Mouse (Mus musculus) embryo, embryonic 9.5 days (tissue): Measurements from ENCODE around the gene Nrsn1.
A peak's percentile ranks its signal among the peaks of the same experiment; 100 is the strongest.
"Not testable (repeated sequence)": the region's sequence is repeated elsewhere in the genome, so short reads cannot be mapped to it uniquely, and the experiment has no call there.

Experiments used
- DNase-seq: peaks from one replicate; pipeline ENCODE4 v3.0.0-alpha.2; 2017; ENCODE audit errors: extremely low spot score

The Nrsn1 gene

GRCm38 (mm10) chr13:25270402-25270801, at the start of gene Nrsn1:
TSS of gene Nrsn1 (minus strand) at chr13:25270502.
- DNase-seq, result not testable (repeated sequence)

DNA sequence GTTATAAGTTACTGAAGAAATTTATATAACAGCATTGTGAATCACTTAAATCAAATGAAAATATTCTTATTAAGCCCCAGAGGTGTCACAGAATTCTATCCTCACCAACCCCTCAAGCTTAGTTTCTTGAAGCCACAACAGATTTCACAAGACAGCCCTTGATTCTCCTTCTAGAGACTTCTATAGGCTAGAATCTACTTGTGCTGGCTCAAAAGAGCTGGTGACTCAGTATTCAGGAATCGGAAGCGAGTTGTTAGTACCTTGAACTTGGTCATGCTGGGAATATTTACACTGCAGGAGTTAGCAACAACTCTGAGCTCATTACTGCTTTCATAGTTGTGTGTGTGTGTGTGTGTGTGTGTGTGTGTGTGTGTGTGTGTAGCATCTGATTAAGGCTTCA, 41.8 kb upstream of the Nrsn1 start:
- no peak for DNase-seq

- DNase-seq, result no peak
Observed at GRCm38 (mm10) chr13:25310068-25310467, 39.8 kb upstream of the Nrsn1 start.

- no peak for DNase-seq
Observed at GRCm38 (mm10) chr13:25288736-25289135, 18.4 kb upstream of the Nrsn1 start.

GRCm38 (mm10) chr13:25274934-25275565, 4.7 kb upstream of the Nrsn1 start:
- peak; percentile 17 for DNase-seq

DNA sequence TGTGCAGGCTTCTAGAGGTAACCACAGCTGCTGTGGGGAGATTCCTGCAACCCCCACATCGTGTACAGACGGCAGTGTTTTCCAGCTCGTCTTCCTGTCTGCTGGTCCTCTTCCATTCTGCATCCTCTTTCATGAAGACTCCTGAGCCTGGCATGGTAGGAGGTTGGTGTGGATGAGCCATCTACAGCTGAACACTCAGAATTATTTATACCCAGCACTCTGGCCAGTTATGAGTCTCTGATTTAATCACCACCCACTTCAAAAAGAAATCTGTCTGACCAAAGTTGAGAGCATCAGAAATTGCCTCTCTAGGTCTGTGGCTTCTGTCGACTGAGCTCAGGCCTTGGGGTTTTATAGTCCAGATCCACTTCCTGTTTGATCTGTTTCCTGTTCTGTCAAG, 1.9 kb upstream of the Nrsn1 start:
- no peak for DNase-seq

GRCm38 (mm10) chr13:25269569-25270268, 583 bp downstream of the Nrsn1 start:
- peak; percentile 78 for DNase-seq

DNA sequence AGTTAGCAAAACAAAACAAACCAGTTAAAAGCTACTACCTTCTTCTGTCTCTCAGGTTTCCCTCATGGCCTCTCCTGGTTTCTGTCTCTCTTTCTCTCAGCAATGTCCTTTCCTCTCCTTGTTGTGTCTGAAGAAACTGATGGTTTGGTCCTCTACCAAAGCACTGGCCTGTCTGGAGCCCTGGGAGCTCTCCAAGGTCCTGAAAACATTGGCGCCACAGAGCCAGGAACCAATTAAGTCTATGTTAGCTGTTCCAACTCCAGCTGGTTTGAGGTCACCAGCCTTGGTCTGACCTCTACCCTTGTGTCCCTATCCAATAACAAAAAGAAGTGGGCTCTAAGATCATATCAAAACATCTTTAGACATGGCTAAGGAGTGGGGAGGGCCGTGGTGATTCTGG, 1.3 kb downstream of the Nrsn1 start:
- peak; percentile 83 for DNase-seq

- DNase-seq, result no peak
Observed at GRCm38 (mm10) chr13:25262748-25263147, 7.6 kb downstream of the Nrsn1 start.

- no peak for DNase-seq
Observed at GRCm38 (mm10) chr13:25257608-25258007, 12.7 kb downstream of the Nrsn1 start.

DNA sequence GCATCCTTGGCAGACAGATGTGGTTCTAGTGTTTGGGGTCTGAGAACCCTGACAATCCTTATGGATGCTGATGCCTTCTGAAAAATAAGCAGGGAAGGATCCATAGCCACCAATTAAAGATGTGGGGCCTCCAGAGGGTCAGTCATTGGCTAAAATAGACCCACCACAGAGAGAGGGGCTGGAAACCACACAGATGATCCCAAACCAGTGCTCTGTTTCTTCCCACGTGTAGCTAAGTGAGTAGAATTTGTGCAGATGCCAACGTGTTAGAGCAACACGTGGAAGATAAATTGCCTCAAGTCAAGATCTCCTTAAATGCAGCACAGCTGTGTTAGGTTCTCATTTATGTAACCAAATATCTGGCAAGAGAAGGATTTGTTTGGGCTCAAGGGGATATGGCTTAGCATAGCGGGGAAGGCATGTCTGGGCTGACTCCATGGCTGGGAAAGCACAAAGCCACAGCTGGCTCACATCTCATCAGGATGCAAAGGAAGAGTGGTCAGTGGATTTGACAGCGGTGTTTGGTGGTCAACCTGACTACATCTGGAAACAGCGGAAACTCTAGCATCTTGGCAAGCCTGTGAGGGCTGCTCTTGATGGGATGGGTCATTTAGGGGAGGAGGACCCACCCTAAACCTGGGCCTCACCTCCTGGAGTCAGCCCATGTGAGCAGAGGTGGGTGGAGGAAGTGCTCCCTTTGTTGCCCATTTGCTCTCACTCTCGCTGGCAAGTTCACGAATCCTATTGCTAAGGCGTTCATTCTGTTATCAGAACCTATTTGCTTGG, 15.6 kb downstream of the Nrsn1 start:
- no peak for DNase-seq

DNA sequence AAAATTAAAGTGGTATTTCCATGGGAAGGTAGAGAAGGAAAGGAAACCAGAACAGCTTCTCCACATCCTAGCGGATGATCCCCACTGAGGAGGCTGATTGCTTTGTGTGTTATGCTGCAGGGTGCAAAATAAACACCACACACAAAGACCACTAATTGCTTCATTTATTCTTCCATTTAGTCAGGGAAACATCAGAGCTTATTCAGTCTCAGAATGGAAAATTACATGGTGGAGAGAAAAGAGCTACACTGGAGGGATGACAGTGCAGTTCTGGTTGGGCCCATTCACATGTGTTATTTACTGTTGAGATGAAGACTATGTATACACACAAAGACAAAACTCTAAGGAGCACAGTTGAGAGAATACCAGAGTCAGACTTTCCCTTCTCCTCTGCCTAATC, 18.4 kb downstream of the Nrsn1 start:
- no peak for DNase-seq

- DNase-seq, result no peak
Observed at GRCm38 (mm10) chr13:25220186-25220787, 50.0 kb downstream of the Nrsn1 start.

- DNase-seq, result no peak
Observed at GRCm38 (mm10) chr13:25218394-25218793, 51.9 kb downstream of the Nrsn1 start.

- no peak for DNase-seq
Observed at GRCm38 (mm10) chr13:25206950-25207349, 63.4 kb downstream of the Nrsn1 start.
